Mouse (Mus musculus) MEL (cell line): ENCODE data around the gene Selenon. TPM values are rescaled to one million over a fixed set of nuclear protein-coding genes. Genes with fewer than 3 reads are reported as not detected.

Source experiments
- DNase-seq: peaks from one replicate; pipeline ENCODE4 v3.0.0; 2011; ENCODE audit warnings: low read depth, low spot score
- H3K27ac ChIP-seq: 2 replicates; pipeline ENCODE4 v1.5.1; 2012; ENCODE audit warnings: low read depth, mild to moderate bottlenecking, control low read depth, low read length, moderate library complexity; ENCODE audit not compliant: control insufficient read depth
- H3K27me3 ChIP-seq, 2 experiments: fragments of 150-350 bp in 1 of 2; sonication (generic) in 1 of 2; 2 replicates each; pipeline ENCODE4 v1.6.1; 2012; ENCODE audit warnings: low read length in 2 of 2, mild to moderate bottlenecking in 2 of 2, improper control_type of control experiment in 1 of 2, moderate library complexity in 1 of 2; ENCODE audit not compliant: insufficient read depth in 2 of 2, control insufficient read depth in 1 of 2
- H3K36me3 ChIP-seq, 2 experiments: 2 replicates each; pipeline ENCODE4 v1.6.1; 2012 to 2014; ENCODE audit warnings: low read length in 2 of 2, improper control_type of control experiment in 1 of 2, inconsistent platforms in 1 of 2, mild to moderate bottlenecking in 1 of 2; ENCODE audit not compliant: insufficient read depth in 2 of 2, control insufficient read depth in 1 of 2
- H3K4me1 ChIP-seq, 2 experiments: fragments of 150-350 bp in 1 of 2; sonication (generic) in 1 of 2; 2 replicates each; pipeline ENCODE4 v1.6.1; 2012; ENCODE audit warnings: low read length in 2 of 2, improper control_type of control experiment in 1 of 2, mild to moderate bottlenecking in 1 of 2; ENCODE audit not compliant: insufficient read depth in 2 of 2, control insufficient read depth in 1 of 2
- H3K4me3 ChIP-seq, 2 experiments: fragments of 150-350 bp in 1 of 2; sonication (generic) in 1 of 2; 2 replicates each; pipeline ENCODE4 v1.5.1; 2012; ENCODE audit warnings: low read depth in 2 of 2, low read length in 2 of 2, mild to moderate bottlenecking in 2 of 2, moderate library complexity in 2 of 2, control low read depth in 1 of 2, improper control_type of control experiment in 1 of 2; ENCODE audit not compliant: control insufficient read depth in 1 of 2, insufficient read depth in 1 of 2
- H3K79me2 ChIP-seq: 2 replicates; pipeline ENCODE4 v1.6.1; 2012; ENCODE audit warnings: mild to moderate bottlenecking, low read length, moderate library complexity; ENCODE audit not compliant: control insufficient read depth, poor library complexity, insufficient read depth
- H3K9ac ChIP-seq: 2 replicates; pipeline ENCODE4 v1.6.1; 2012; ENCODE audit warnings: low read depth, mild to moderate bottlenecking, control low read depth, low read length, moderate library complexity; ENCODE audit not compliant: control insufficient read depth, poor library complexity, severe bottlenecking
- H3K9me3 ChIP-seq: fragments of 150-350 bp; sonication (generic); replicated peaks from 2 replicates; pipeline ENCODE4 v1.6.1; 2012; ENCODE audit warnings: mild to moderate bottlenecking, low read length, improper control_type of control experiment, moderate library complexity; ENCODE audit not compliant: insufficient read depth
- BHLHE40 ChIP-seq: IDR thresholded peaks from 2 replicates; pipeline ENCODE4 v1.6.1; 2012; ENCODE audit warnings: low read depth, mild to moderate bottlenecking, inconsistent platforms, low read length, improper control_type of control experiment, borderline replicate concordance
- CHD1 ChIP-seq: IDR thresholded peaks from 2 replicates; pipeline ENCODE4 v1.6.1; 2012; ENCODE audit warnings: low read depth, mild to moderate bottlenecking, inconsistent platforms, low read length, improper control_type of control experiment
- CHD2 ChIP-seq: IDR thresholded peaks from 2 replicates; pipeline ENCODE4 v1.6.1; 2011; ENCODE audit warnings: low read length, improper control_type of control experiment
- CTCF ChIP-seq, 3 experiments: IDR thresholded peaks in 2 of 3; conservative IDR thresholded peaks in 1 of 3; 2 replicates each; pipeline ENCODE4 v1.5.1; 2011 to 2012; ENCODE audit warnings: low read length in 3 of 3, low read depth in 2 of 3, mild to moderate bottlenecking in 2 of 3, improper control_type of control experiment in 1 of 3, inconsistent platforms in 1 of 3, mixed read lengths in 1 of 3, moderate library complexity in 1 of 3; ENCODE audit not compliant: control insufficient read depth in 1 of 3, insufficient read depth in 1 of 3, poor library complexity in 1 of 3, severe bottlenecking in 1 of 3
- E2F4 ChIP-seq: IDR thresholded peaks from 2 replicates; pipeline ENCODE4 v1.6.1; 2011; ENCODE audit warnings: low read depth, low read length, improper control_type of control experiment, borderline replicate concordance
- ELF1 ChIP-seq: IDR thresholded peaks from 2 replicates; pipeline ENCODE4 v1.6.1; 2014; ENCODE audit warnings: low read depth, mild to moderate bottlenecking, inconsistent platforms, low read length, improper control_type of control experiment, moderate library complexity
- ETS1 ChIP-seq: IDR thresholded peaks from 2 replicates; pipeline ENCODE4 v1.6.1; 2012; ENCODE audit warnings: low read depth, mild to moderate bottlenecking, inconsistent platforms, low read length, improper control_type of control experiment, moderate library complexity
- GABPA ChIP-seq: IDR thresholded peaks from 2 replicates; pipeline ENCODE4 v1.6.1; 2012; ENCODE audit warnings: low read depth, mild to moderate bottlenecking, inconsistent platforms, low read length, improper control_type of control experiment, moderate library complexity
- GATA1 ChIP-seq: IDR thresholded peaks from 2 replicates; pipeline ENCODE4 v1.6.1; 2011; ENCODE audit warnings: low read depth, low read length, improper control_type of control experiment
- JUND ChIP-seq: IDR thresholded peaks from 2 replicates; pipeline ENCODE4 v1.6.1; 2011; ENCODE audit warnings: low read depth, mild to moderate bottlenecking, improper control_type of control experiment, low read length
- KAT2A ChIP-seq: conservative IDR thresholded peaks from 2 replicates; pipeline ENCODE4 v1.6.1; 2012; ENCODE audit warnings: low read depth, low read length, improper control_type of control experiment, inconsistent platforms
- MAFK ChIP-seq: IDR thresholded peaks from 2 replicates; pipeline ENCODE4 v1.6.1; 2011; ENCODE audit warnings: low read depth, mild to moderate bottlenecking, low read length, improper control_type of control experiment, borderline replicate concordance
- MAX ChIP-seq: IDR thresholded peaks from 2 replicates; pipeline ENCODE4 v1.6.1; 2011; ENCODE audit warnings: low read length, improper control_type of control experiment
- MAZ ChIP-seq: IDR thresholded peaks from 2 replicates; pipeline ENCODE4 v1.6.1; 2012; ENCODE audit warnings: low read depth, mild to moderate bottlenecking, inconsistent platforms, low read length, improper control_type of control experiment
- MEF2A ChIP-seq: IDR thresholded peaks from 2 replicates; pipeline ENCODE4 v1.6.1; 2014; ENCODE audit warnings: low read depth, mild to moderate bottlenecking, inconsistent platforms, low read length, improper control_type of control experiment; ENCODE audit not compliant: poor library complexity, insufficient replicate concordance, severe bottlenecking; ENCODE audit errors: extremely low read depth
- MYC ChIP-seq: IDR thresholded peaks from 2 replicates; pipeline ENCODE4 v1.6.1; 2011; ENCODE audit warnings: low read depth, mild to moderate bottlenecking, low read length, improper control_type of control experiment, moderate library complexity
- NRF1 ChIP-seq: IDR thresholded peaks from 2 replicates; pipeline ENCODE4 v1.6.1; 2014; ENCODE audit warnings: low read depth, mild to moderate bottlenecking, inconsistent platforms, low read length, improper control_type of control experiment, moderate library complexity; ENCODE audit not compliant: poor library complexity, insufficient read depth, severe bottlenecking
- POLR2AphosphoS5 ChIP-seq: IDR thresholded peaks from 2 replicates; pipeline ENCODE4 v1.6.1; 2012; ENCODE audit warnings: low read depth, borderline replicate concordance, mild to moderate bottlenecking, inconsistent platforms, low read length, moderate library complexity, mixed read lengths
- RCOR1 ChIP-seq: IDR thresholded peaks from 2 replicates; pipeline ENCODE4 v1.6.1; 2012; ENCODE audit warnings: low read depth, mild to moderate bottlenecking, inconsistent platforms, low read length, improper control_type of control experiment
- SMC3 ChIP-seq: IDR thresholded peaks from 2 replicates; pipeline ENCODE4 v1.6.1; 2011; ENCODE audit warnings: low read depth, low read length, improper control_type of control experiment
- TBP ChIP-seq: IDR thresholded peaks from 2 replicates; pipeline ENCODE4 v1.8.0; 2011; ENCODE audit warnings: low read depth, low read length, improper control_type of control experiment
- UBTF ChIP-seq: IDR thresholded peaks from 2 replicates; pipeline ENCODE4 v1.6.1; 2012; ENCODE audit warnings: low read depth, mild to moderate bottlenecking, inconsistent platforms, low read length, improper control_type of control experiment, moderate library complexity, borderline replicate concordance; ENCODE audit not compliant: insufficient read depth
- USF1 ChIP-seq: IDR thresholded peaks from 2 replicates; pipeline ENCODE4 v1.6.1; 2014; ENCODE audit warnings: low read depth, mild to moderate bottlenecking, inconsistent platforms, low read length, improper control_type of control experiment, moderate library complexity
- USF2 ChIP-seq, 2 experiments: IDR thresholded peaks; 2 replicates each; pipeline ENCODE4 v1.6.1; 2011 to 2012; ENCODE audit warnings: improper control_type of control experiment in 2 of 2, low read length in 2 of 2, borderline replicate concordance in 1 of 2, inconsistent platforms in 1 of 2, low read depth in 1 of 2, mild to moderate bottlenecking in 1 of 2; ENCODE audit not compliant: insufficient read depth in 1 of 2
- ZC3H11A ChIP-seq: IDR thresholded peaks from 2 replicates; pipeline ENCODE4 v1.6.1; 2012; ENCODE audit warnings: low read depth, mild to moderate bottlenecking, inconsistent platforms, low read length, improper control_type of control experiment
- ZKSCAN1 ChIP-seq: IDR thresholded peaks from 2 replicates; pipeline ENCODE4 v1.6.1; 2012; ENCODE audit warnings: low read depth, mild to moderate bottlenecking, inconsistent platforms, low read length, improper control_type of control experiment, moderate library complexity
- ZMIZ1 ChIP-seq: IDR thresholded peaks from 2 replicates; pipeline ENCODE4 v1.6.1; 2012; ENCODE audit warnings: low read depth, mild to moderate bottlenecking, inconsistent platforms, low read length, improper control_type of control experiment, moderate library complexity
- ZNF384 ChIP-seq: IDR thresholded peaks from 2 replicates; pipeline ENCODE4 v1.6.1; 2012; ENCODE audit warnings: low read depth, mild to moderate bottlenecking, inconsistent platforms, low read length, improper control_type of control experiment
- polyA plus RNA-seq, 2 experiments: library from polyadenylated mRNA; stranded (reverse) in 1 of 2; unstranded in 1 of 2; fragments of >175 nt in 1 of 2; fragments of >200 nt in 1 of 2; gene quantifications; 2 replicates each; pipeline versions ENCODE4 v1.2.1 to v1.2.4; 2012; ENCODE audit warnings: low replicate concordance in 2 of 2, low read depth in 1 of 2; ENCODE audit not compliant: insufficient read length in 2 of 2, insufficient read depth in 1 of 2, missing spikeins in 1 of 2
- total RNA-seq: library from RNA; depleted of rRNA; stranded (reverse); fragments of 300-350 nt; gene quantifications from 2 replicates; pipeline ENCODE4 v1.2.3, GENCODE M21; 2012

Selenon gene
- total and polyA plus RNA-seq, 3 experiments = 2.9 to 16.3 TPM; not detected in 1

GRCm38 (mm10) chr4:134546814-134547705, 4.9 kb downstream of the Selenon start:
- TF ChIP-seq GABPA = no peak
- no peak for TF ChIP-seq ZNF384
- no peak for TF ChIP-seq ZC3H11A
- TF ChIP-seq CHD1 = no peak
- TF ChIP-seq E2F4 = no peak
- TF ChIP-seq RCOR1 = no peak
- TF ChIP-seq MEF2A = no peak
- no peak for TF ChIP-seq BHLHE40
- no peak for TF ChIP-seq MAFK
- no peak for TF ChIP-seq POLR2AphosphoS5
- no peak for TF ChIP-seq USF2 (IDR thresholded peaks at IDR 0.05; ENCODE audit: borderline replicate concordance in 1 of 2, insufficient read depth in 1 of 2, low read depth in 1 of 2, low read length in 2 of 2)
- TF ChIP-seq MAZ = no peak
- TF ChIP-seq ELF1 = no peak
- TF ChIP-seq SMC3 = no peak
- H3K27ac ChIP-seq = no peak overlapping the region
- H3K4me3 ChIP-seq = no peak overlapping the region
- H3K36me3 ChIP-seq = no peaks in the 10 kb centered on the region
- H3K27me3 ChIP-seq = no peaks in the 10 kb centered on the region
- no peaks in the 10 kb centered on the region for H3K9me3 ChIP-seq
- DNase-seq = no peak
- 0 out of 2 replicates have a peak, but pooled peaks cover 1% of the 10 kb centered on the region for H3K79me2 ChIP-seq
- no peak overlapping the region for H3K9ac ChIP-seq
- H3K4me1 ChIP-seq = peaks cover 0 to 12% of the 10 kb centered on the region in 2 experiments; a peak in 1 of 4 replicates

GRCm38 (mm10) chr4:134543261-134543660, 8.7 kb downstream of the Selenon start:
- Histone ChIP-seq H3K9ac (no peak overlapping the region), H3K4me3 (no peak overlapping the region), H3K9me3 (no peaks in the 10 kb centered on the region), H3K36me3 (no peaks in the 10 kb centered on the region), H3K27ac (no peak overlapping the region), H3K79me2 (no peaks in the 10 kb centered on the region), H3K4me1 (peaks cover 0 to 6% of the 10 kb centered on the region in 2 experiments; a peak in 1 of 4 replicates), H3K27me3 (no peaks in the 10 kb centered on the region)
- DNase-seq = peak; percentile 90
- TF ChIP-seq RCOR1 (no peak), MAZ (no peak), USF2 (IDR thresholded peaks at IDR 0.05; ENCODE audit: borderline replicate concordance in 1 of 2, insufficient read depth in 1 of 2, low read depth in 1 of 2, low read length in 2 of 2) (no peak), CTCF (IDR thresholded peaks at IDR 0.05 in 2 of 3, conservative IDR thresholded peaks at IDR 0.05 in 1 of 3; ENCODE audit: control insufficient read depth in 1 of 3, insufficient read depth in 1 of 3, low read depth in 2 of 3, low read length in 3 of 3, poor library complexity in 1 of 3, severe bottlenecking in 1 of 3) (peak; percentile 96 to 98 (median 97)), MEF2A (no peak), UBTF (no peak), MAX (no peak), MYC (no peak), SMC3 (peak; percentile 91), ETS1 (no peak), TBP (no peak), GATA1 (no peak), USF1 (no peak), POLR2AphosphoS5 (no peak), CHD1 (no peak), KAT2A (no peak), ZMIZ1 (no peak), ZKSCAN1 (no peak), GABPA (no peak), NRF1 (no peak), JUND (no peak), CHD2 (no peak)
